Comparison of ENCODE assay signal across 18 mouse cellular contexts in genomic region chr14:46381457-46381856, GRCm38 (mm10). TPM values are rescaled to one million over a fixed set of nuclear protein-coding genes. Genes with fewer than 3 reads are reported as not detected.
DNase-seq lines count a peak whose midpoint lies in the region; ATAC-seq and TF ChIP-seq lines count a peak whose summit lies in the region.
"Had no signal": no experiment of that assay in that cellular context is flagged by ENCODE, and none has a peak within 500 bp of the region (broad histone marks: within the 10 kb centered on the region; RNA-seq: fewer than 3 reads in every experiment).

No protein-coding gene starts in this region.

- peaks cover 7% of the 10 kb centered on the region; the same call in 1 of the 2 replicates for H3K36me3 ChIP-seq in limb, embryonic 15.5 days
- no peaks in the 10 kb centered on the region for H3K36me3 ChIP-seq in forebrain, embryonic 12.5 days (replicated peaks)
- H3K36me3 ChIP-seq: G1E; midbrain, embryonic 13.5 days; neural tube, embryonic 15.5 days had no signal

- no peak overlapping the region for H3K27ac ChIP-seq in cerebellum, adult 2 months (ENCODE audit: insufficient read depth, low read length)
- peak overlapping the region; percentile 31; the same call in 1 of the 2 replicates for H3K27ac ChIP-seq in gastrocnemius, adult 2 months
- H3K27ac ChIP-seq in limb, embryonic 15.5 days: peak overlapping the region; percentile 57
- H3K27ac ChIP-seq in forebrain, embryonic 12.5 days: no peak overlapping the region
- H3K27ac ChIP-seq: forebrain, embryonic 10.5 days; midbrain, embryonic 13.5 days; neural tube, embryonic 15.5 days had no signal

- peaks cover 7% of the 10 kb centered on the region for H3K4me1 ChIP-seq in cerebellum, adult 2 months (ENCODE audit: control insufficient read depth, insufficient read depth, low read length)
- peaks cover 56% of the 10 kb centered on the region for H3K4me1 ChIP-seq in limb, embryonic 15.5 days
- peaks cover 18% of the 10 kb centered on the region for H3K4me1 ChIP-seq in forebrain, embryonic 12.5 days

- peak; percentile 48; the same call in 1 of the 2 replicates for ATAC-seq in limb, embryonic 15.5 days (ENCODE audit: insufficient number of reproducible peaks, low FRiP score, low TSS enrichment, low read depth)
- ATAC-seq in forebrain, embryonic 12.5 days (ENCODE audit: low FRiP score): no peak
- ATAC-seq: hindbrain, embryonic 16.5 days; midbrain, embryonic 13.5 days had no signal

- peak; percentile 21 for DNase-seq in kidney, postnatal 10 days
- no peak for DNase-seq in kidney, adult 9 months
- peak; percentile 69 to 78 for DNase-seq in cerebellum, adult 2 months
- peak; percentile 83 for DNase-seq in gastrocnemius, adult 2 months
- DNase-seq in B cell, adult 2 months: no peak
- DNase-seq: kidney, postnatal 14 days; lung, postnatal 14 days; right cerebral cortex, postnatal 14 days had no signal

- H3K9ac ChIP-seq in limb, embryonic 15.5 days: no peak overlapping the region
- no peak overlapping the region for H3K9ac ChIP-seq in forebrain, embryonic 12.5 days
- H3K9ac ChIP-seq: midbrain, embryonic 13.5 days; neural tube, embryonic 15.5 days had no signal

- TF ChIP-seq POLR2A in cerebellum, adult 2 months (IDR thresholded peaks at IDR 0.05; ENCODE audit: borderline replicate concordance, insufficient read depth, low read length): no peak

- WGBS in cerebellum, adult 2 months: 19% methylated on average over 6 of the region's 6 CpGs
- WGBS in limb, embryonic 15.5 days: 28% methylated on average over 6 of the region's 6 CpGs
- 27% methylated on average over 6 of the region's 6 CpGs for WGBS in forebrain, embryonic 12.5 days

- peaks cover 7% of the 10 kb centered on the region; the same call in 1 of the 2 replicates for H3K27me3 ChIP-seq in cerebellum, adult 2 months (ENCODE audit: control insufficient read depth, insufficient read depth, low read length)
- H3K27me3 ChIP-seq in limb, embryonic 15.5 days: 0 out of 2 replicates have a peak, but pooled peaks cover 8% of the 10 kb centered on the region
- H3K27me3 ChIP-seq in forebrain, embryonic 12.5 days: peaks cover 78% of the 10 kb centered on the region

- no peak overlapping the region for H3K4me2 ChIP-seq in limb, embryonic 15.5 days
- no peak overlapping the region for H3K4me2 ChIP-seq in forebrain, embryonic 12.5 days

- no peaks in the 10 kb centered on the region for H3K9me3 ChIP-seq in limb, embryonic 15.5 days
- H3K9me3 ChIP-seq in forebrain, embryonic 12.5 days: no peaks in the 10 kb centered on the region
- H3K9me3 ChIP-seq: forebrain, embryonic 10.5 days; G1E; midbrain, embryonic 13.5 days; neural tube, embryonic 15.5 days had no signal

- no peak for TF ChIP-seq CTCF in cerebellum, adult 2 months (IDR thresholded peaks at IDR 0.05; ENCODE audit: borderline replicate concordance, insufficient read depth, low read depth, low read length)
- no peak for TF ChIP-seq CTCF in gastrocnemius, adult 2 months (IDR thresholded peaks at IDR 0.05)

- intact Hi-C loops in gastrocnemius, adult 2 months (cut with DNase I): loop anchor here (5.0 to 10.0 kb wide), 3 partner anchors 183 to 389 kb away; no protein-coding TSS in a partner anchor

- no peak overlapping the region for H3K4me3 ChIP-seq in cerebellum, adult 2 months (replicated peaks; ENCODE audit: insufficient read depth, low read depth, low read length)
- peak overlapping the region; percentile 15; the same call in 1 of the 2 replicates for H3K4me3 ChIP-seq in gastrocnemius, adult 2 months
- no peak overlapping the region for H3K4me3 ChIP-seq in limb, embryonic 15.5 days
- no peak overlapping the region for H3K4me3 ChIP-seq in forebrain, embryonic 12.5 days (replicated peaks)
- H3K4me3 ChIP-seq: neural tube, embryonic 15.5 days had no signal

RNA-seq across cellular contexts. Expression of gene Gm15217, which starts 2.2 kb away (rescaled TPM):
- polyA plus RNA-seq in cerebellum, adult 2 months (2012; rRNA removed): not detected in 2 replicates
- total RNA-seq in gastrocnemius, adult 2 months (2021): not detected
- 0.28 TPM in 1 of 2 replicates, not detected in the other for polyA plus RNA-seq in limb, embryonic 15.5 days (2015; fragmentation: Nextera tagmentation; extraction: Ambion mirVana)
- not detected in 2 replicates for polyA plus RNA-seq in forebrain, embryonic 12.5 days (2016; fragmentation: Nextera tagmentation; extraction: Ambion mirVana)
- total RNA-seq: G1E; granulocyte monocyte progenitor cell, adult 5-6 weeks; left cerebral cortex, postnatal 25 days had no signal
- polyA plus RNA-seq: cortical plate, adult 2 months; G1E; hindbrain, embryonic 16.5 days; midbrain, embryonic 13.5 days; neural tube, embryonic 15.5 days had no signal

RNA-seq across cellular contexts. Expression of gene Bmp4, which starts 9.0 kb away (rescaled TPM):
- polyA plus RNA-seq in cerebellum, adult 2 months (2012; rRNA removed): 4.9 and 5.1 TPM in 2 replicates
- 1 to 10 TPM; 5.0 to 5.4 TPM for total RNA-seq in gastrocnemius, adult 2 months (2021)
- 30.9 and 42.4 TPM in 2 replicates for polyA plus RNA-seq in limb, embryonic 15.5 days (2015; fragmentation: Nextera tagmentation; extraction: Ambion mirVana)
- polyA plus RNA-seq in forebrain, embryonic 12.5 days (2016; fragmentation: Nextera tagmentation; extraction: Ambion mirVana): 8.6 and 13.4 TPM in 2 replicates
- total RNA-seq: granulocyte monocyte progenitor cell, adult 5-6 weeks had no signal
- polyA plus RNA-seq: G1E had no signal

Comparison
In these comparisons a context has a peak if more than half of its experiments do, and no peak if none do; other contexts are left out.
1. DNase-seq: peak in kidney, postnatal 10 days (single experiment), cerebellum, adult 2 months (2 of 2) and gastrocnemius, adult 2 months (single experiment); none in kidney, adult 9 months (single experiment) and B cell, adult 2 months (0 of 2).
2. H3K27ac ChIP-seq: peak in gastrocnemius, adult 2 months (single experiment) and limb, embryonic 15.5 days (single experiment); none in cerebellum, adult 2 months (single experiment) and forebrain, embryonic 12.5 days (single experiment).